Mouse (Mus musculus) heart, embryonic 15.5 days (tissue): ENCODE results near the gene Trpd52l3. TPM values are rescaled to one million over a fixed set of nuclear protein-coding genes. Genes with fewer than 3 reads are reported as not detected.

ENCODE experiments used
- polyA plus RNA-seq: library from polyadenylated mRNA; unstranded; fragments of >200 nt; fragmentation: Nextera tagmentation; extraction: Ambion mirVana; gene quantifications from 2 replicates; pipeline ENCODE4 v1.2.1, GENCODE M21; 2015

Trpd52l3 gene
- polyA plus RNA-seq, 1 experiment from 2014 or later = not detected

Other genes with a start within 250 kb of the Trpd52l3 start
- 2.6 and 2.7 TPM in 2 replicates for gene 9930021J03Rik, start 197.8 kb upstream of the Trpd52l3 start, polyA plus RNA-seq
- 14.1 TPM in 2 replicates for gene Ranbp6, start 190.8 kb upstream of the Trpd52l3 start, polyA plus RNA-seq
- 9.5 and 10.2 TPM in 2 replicates for gene Il33, start 78.7 kb upstream of the Trpd52l3 start, polyA plus RNA-seq
- 37.7 and 45.1 TPM in 2 replicates for gene Uhrf2, start 26.7 kb downstream of the Trpd52l3 start, polyA plus RNA-seq
- 0.83 and 0.98 TPM in 2 replicates for gene Gldc, start 171.6 kb downstream of the Trpd52l3 start, polyA plus RNA-seq
- gene Mbl2, start 229.2 kb downstream of the Trpd52l3 start, polyA plus RNA-seq = not detected in 2 replicates